Mouse (Mus musculus) cerebellum, adult 2 months (tissue): ENCODE data around the gene Hba-x.

Experiments used
- CTCF ChIP-seq: fragments of 200-500 bp; IDR thresholded peaks from 2 replicates; pipeline ENCODE4 v1.5.1; 2011; ENCODE audit warnings: low read depth, mild to moderate bottlenecking, control low read depth, low read length, moderate library complexity, borderline replicate concordance; ENCODE audit not compliant: insufficient read depth
- POLR2A ChIP-seq: fragments of 200-500 bp; IDR thresholded peaks from 2 replicates; pipeline ENCODE4 v1.6.1; 2011; ENCODE audit warnings: low read length, control low read depth, borderline replicate concordance; ENCODE audit not compliant: insufficient read depth

DNA sequence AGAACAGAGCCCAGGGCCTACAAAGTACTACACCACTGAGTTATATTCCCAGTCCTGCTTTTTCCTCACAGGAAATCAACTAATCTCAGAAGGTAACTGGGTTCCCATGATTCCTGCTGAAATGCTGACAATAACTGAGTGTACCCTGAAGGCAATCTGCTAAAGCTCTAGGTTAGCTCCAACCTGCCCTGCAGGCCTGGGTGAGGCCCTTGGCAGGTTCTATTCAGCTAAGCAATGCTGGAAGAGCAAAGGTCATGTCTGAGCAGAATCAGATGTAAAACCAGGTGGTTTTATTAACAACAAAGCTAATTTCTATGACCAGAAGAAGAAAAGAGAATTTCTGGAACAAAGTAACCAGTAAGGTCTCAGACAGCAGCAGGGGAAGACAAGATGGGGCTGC lies 34.8 kb upstream of the Hba-x start:
- no peak for TF ChIP-seq CTCF
- no peak for TF ChIP-seq POLR2A
